Mouse (Mus musculus): ENCODE measurements around the gene H13. TPM values are rescaled to one million over a fixed set of nuclear protein-coding genes. Genes with fewer than 3 reads are reported as not detected.
A peak's percentile ranks its signal among the peaks of the same experiment; 100 is the strongest.
"Not testable (repeated sequence)": the region's sequence is repeated elsewhere in the genome, so short reads cannot be mapped to it uniquely, and the experiment has no call there.

Gene H13
- polyA plus RNA-seq, 1 experiment = 80.5 TPM

DNA sequence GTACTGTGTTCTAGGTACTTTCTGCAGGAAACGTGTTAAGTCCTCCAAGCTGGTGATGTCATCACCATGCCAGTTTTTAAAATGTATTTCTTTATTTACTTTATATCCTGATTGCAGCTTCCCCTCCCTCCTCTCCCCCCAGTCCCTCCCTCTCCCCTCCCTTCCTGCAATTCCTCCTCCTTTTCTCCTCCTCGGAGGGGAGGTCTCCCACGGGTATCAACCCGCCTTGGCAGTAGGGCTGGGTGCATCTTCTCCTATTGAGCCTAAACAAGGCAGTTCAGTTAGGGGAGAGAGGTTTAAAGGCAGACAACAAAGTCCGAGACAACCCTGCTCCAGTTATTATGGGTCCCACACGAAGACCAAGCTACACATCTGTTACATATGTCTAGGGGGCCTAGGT lies 30.4 kb upstream of the H13 start:
- 63% methylated on average over 6 of the region's 6 CpGs for WGBS
- no peak overlapping the region for H3K4me3 ChIP-seq (replicated peaks; ENCODE audit: insufficient read depth, low read depth, low read length)
- no peak for DNase-seq
- no peak overlapping the region for H3K27ac ChIP-seq (ENCODE audit: insufficient read depth, low read length)
- H3K4me1 ChIP-seq (ENCODE audit: control insufficient read depth, insufficient read depth, low read length) = no peaks in the 10 kb centered on the region
- TF ChIP-seq CTCF (IDR thresholded peaks at IDR 0.05; ENCODE audit: borderline replicate concordance, insufficient read depth, low read depth, low read length) = no peak
- no peak for TF ChIP-seq POLR2A (IDR thresholded peaks at IDR 0.05; ENCODE audit: borderline replicate concordance, insufficient read depth, low read length)
- H3K27me3 ChIP-seq (ENCODE audit: control insufficient read depth, insufficient read depth, low read length) = no peaks in the 10 kb centered on the region

DNA sequence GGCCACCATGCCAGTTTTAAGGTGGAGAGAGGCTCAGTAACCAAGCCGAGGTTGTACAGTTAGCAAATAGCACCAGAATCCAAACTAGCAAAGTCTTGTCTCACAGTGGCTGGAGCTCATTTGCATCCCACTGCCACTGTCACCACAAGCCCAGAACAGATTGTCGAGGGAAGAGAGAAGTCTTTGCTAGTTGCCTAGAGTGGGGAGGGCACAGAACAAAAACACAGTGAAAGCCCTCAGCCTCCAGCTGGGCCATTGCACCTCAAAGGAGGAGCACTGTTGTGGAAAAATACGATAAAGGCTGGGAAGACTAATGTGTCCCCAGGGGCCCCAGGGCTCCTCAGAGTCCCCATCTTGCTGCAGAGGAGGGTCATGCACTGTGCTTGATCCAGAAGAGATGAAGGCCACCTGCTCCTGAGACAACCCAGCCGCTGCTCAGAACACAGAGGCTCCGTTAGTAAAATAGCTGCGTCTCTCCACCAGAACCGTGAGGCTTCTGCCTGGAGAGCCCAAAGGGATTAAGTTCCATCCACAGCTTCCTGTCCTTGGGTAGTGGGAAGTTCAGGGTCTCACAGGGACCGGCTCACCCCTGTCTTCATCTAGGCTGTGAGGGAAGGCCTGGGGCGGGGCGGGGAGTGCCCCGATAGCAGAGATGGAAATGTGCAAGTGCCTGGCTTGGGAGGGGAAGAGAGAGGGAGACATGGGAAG lies 29.7 kb upstream of the H13 start:
- DNase-seq = no peak
- Histone ChIP-seq H3K4me3 (replicated peaks; ENCODE audit: insufficient read depth, low read depth, low read length) (no peak overlapping the region), H3K27ac (ENCODE audit: insufficient read depth, low read length) (no peak overlapping the region), H3K27me3 (ENCODE audit: control insufficient read depth, insufficient read depth, low read length) (no peaks in the 10 kb centered on the region), H3K4me1 (ENCODE audit: control insufficient read depth, insufficient read depth, low read length) (no peaks in the 10 kb centered on the region)
- 22% methylated on average over 11 of the region's 11 CpGs for WGBS
- no peak for TF ChIP-seq CTCF (IDR thresholded peaks at IDR 0.05; ENCODE audit: borderline replicate concordance, insufficient read depth, low read depth, low read length)
- no peak for TF ChIP-seq POLR2A (IDR thresholded peaks at IDR 0.05; ENCODE audit: borderline replicate concordance, insufficient read depth, low read length)

DNA sequence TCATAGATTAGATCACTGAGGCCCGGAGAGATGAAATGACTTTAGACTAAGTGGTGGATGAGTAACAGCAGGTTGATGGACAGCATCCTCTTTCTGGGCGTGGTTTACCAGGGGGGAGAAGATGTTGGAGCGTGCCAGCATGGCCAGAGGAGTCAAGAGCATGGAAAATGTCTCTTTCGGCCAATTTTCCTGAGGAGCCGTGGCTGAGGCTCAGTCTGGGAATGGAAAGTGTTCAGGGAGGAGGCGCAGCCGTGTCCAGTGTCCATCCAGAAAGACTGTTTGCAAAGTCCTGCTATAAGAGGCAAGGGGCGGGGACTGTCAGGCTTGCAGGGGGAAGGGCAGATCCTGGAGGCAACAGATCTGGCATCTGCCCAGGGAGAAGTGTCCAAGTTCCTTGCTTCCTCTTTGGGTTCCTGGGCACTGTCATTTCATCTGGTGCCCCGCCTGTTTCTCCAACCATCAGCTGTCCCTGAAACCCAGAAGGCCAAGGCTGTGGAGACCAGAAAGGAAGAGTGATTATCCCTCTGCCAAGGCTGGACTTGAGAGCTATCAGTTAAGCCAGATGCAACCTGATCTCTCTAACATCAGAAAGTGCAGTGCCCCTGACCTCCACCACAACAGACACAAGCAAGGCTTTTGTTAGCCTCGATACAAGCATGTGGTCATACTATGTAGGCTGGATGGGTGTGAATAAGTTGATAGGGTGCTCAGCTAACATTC lies 16.2 kb upstream of the H13 start:
- Histone ChIP-seq H3K4me1 (ENCODE audit: control insufficient read depth, insufficient read depth, low read length) (no peaks in the 10 kb centered on the region), H3K4me3 (replicated peaks; ENCODE audit: insufficient read depth, low read depth, low read length) (no peak overlapping the region), H3K27me3 (ENCODE audit: control insufficient read depth, insufficient read depth, low read length) (no peaks in the 10 kb centered on the region), H3K27ac (ENCODE audit: insufficient read depth, low read length) (no peak overlapping the region)
- peak in 1 of 2 experiments; percentile 6 for DNase-seq
- 32% methylated on average over 10 of the region's 10 CpGs for WGBS
- TF ChIP-seq CTCF (IDR thresholded peaks at IDR 0.05; ENCODE audit: borderline replicate concordance, insufficient read depth, low read depth, low read length) = no peak
- TF ChIP-seq POLR2A (IDR thresholded peaks at IDR 0.05; ENCODE audit: borderline replicate concordance, insufficient read depth, low read length) = no peak

DNA sequence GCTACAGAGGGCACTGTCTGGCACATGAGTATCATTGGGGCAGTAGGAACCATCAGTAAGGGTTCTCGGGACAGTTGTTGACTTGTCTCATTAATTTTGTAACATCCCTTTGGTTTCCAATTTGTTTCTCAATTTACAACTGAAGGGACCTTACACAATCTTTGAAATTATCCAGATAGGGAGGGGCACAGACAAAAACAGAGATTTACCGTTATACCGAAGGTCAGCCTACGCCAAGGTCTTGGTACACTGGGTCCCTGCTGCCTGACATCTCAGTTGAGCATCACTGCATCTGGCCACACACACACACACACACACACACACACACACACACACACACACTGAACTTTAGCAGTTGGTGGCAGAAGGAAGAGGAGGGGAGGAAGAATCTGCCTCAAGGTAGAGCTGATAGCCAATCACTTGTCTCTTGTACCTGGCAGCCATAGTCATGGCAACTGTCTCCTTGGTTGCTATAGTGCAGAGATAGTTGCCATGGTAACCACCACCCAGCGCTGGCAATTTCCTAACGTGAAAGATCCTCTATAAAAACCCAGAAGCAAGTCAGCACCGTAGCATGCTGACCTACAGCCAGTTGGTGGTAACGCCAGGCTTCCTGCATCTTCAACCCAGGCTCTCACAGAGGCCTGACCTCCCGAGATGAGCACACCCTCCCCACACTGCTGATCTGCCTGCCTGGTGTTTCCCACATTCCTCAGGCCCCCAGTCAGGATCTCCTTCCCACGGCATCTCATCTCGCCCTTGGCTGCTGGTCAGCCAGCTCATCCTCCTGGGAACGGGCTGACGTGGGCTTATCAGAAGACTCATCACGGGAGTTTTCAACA lies 15.2 kb upstream of the H13 start:
- 37% methylated on average over 14 of the region's 14 CpGs for whole genome bisulfite sequencing
- DNase-seq = peak in 1 of 2 experiments; percentile 6
- Histone ChIP-seq H3K4me3 (replicated peaks; ENCODE audit: insufficient read depth, low read depth, low read length) (no peak overlapping the region), H3K4me1 (ENCODE audit: control insufficient read depth, insufficient read depth, low read length) (no peaks in the 10 kb centered on the region), H3K27ac (ENCODE audit: insufficient read depth, low read length) (no peak overlapping the region), H3K27me3 (ENCODE audit: control insufficient read depth, insufficient read depth, low read length) (no peaks in the 10 kb centered on the region)
- TF ChIP-seq POLR2A (IDR thresholded peaks at IDR 0.05; ENCODE audit: borderline replicate concordance, insufficient read depth, low read length) (no peak), CTCF (IDR thresholded peaks at IDR 0.05; ENCODE audit: borderline replicate concordance, insufficient read depth, low read depth, low read length) (no peak)

DNA sequence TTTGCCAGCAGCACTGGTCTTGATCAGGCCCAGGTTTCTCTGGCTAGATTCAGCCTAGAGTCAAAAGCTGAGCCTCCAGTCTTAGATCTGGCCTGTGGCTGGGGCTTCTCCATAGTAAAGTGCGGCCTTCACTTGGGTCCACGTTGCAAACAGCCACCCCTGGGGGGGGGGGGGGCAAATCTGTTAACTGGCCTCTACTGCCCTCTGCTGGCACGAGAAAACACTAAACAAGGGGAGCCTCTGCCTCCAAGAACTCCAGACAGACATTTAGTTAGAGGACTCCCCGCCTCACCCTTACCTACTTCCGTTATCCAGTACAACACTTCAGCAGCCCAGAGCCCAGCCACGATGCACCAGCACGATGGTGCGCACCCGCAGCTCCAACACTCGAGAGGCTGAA lies 11.9 kb upstream of the H13 start:
- DNase-seq = no peak
- Histone ChIP-seq H3K27me3 (ENCODE audit: control insufficient read depth, insufficient read depth, low read length) (no peaks in the 10 kb centered on the region), H3K4me3 (replicated peaks; ENCODE audit: insufficient read depth, low read depth, low read length) (no peak overlapping the region), H3K27ac (ENCODE audit: insufficient read depth, low read length) (no peak overlapping the region), H3K4me1 (ENCODE audit: control insufficient read depth, insufficient read depth, low read length) (no peaks in the 10 kb centered on the region)
- TF ChIP-seq POLR2A (IDR thresholded peaks at IDR 0.05; ENCODE audit: borderline replicate concordance, insufficient read depth, low read length) (no peak), CTCF (IDR thresholded peaks at IDR 0.05; ENCODE audit: borderline replicate concordance, insufficient read depth, low read depth, low read length) (no peak)
- 64% methylated on average over 10 of the region's 10 CpGs for WGBS

DNA sequence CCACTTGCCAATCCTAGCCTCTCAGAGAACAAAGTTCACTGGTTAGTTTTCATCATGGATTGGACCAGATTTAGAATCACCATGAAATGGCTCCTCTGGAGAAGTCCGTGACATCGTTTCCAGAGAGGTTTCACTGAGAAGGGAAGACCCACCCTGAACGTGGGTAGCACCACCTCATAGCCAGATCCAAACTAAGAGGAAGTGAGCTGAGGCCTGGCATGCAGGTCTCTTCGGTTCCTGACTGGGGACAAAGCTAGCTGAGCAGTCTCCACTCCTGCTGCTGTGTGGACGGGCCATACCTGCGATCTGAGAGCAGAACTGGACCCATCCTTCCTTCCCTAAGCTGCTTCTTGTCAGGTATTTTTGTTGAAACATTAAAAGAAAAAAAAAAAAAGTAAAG lies 8.1 kb upstream of the H13 start:
- Histone ChIP-seq H3K4me1 (ENCODE audit: control insufficient read depth, insufficient read depth, low read length) (no peaks in the 10 kb centered on the region), H3K4me3 (replicated peaks; ENCODE audit: insufficient read depth, low read depth, low read length) (no peak overlapping the region), H3K27me3 (ENCODE audit: control insufficient read depth, insufficient read depth, low read length) (no peaks in the 10 kb centered on the region), H3K27ac (ENCODE audit: insufficient read depth, low read length) (no peak overlapping the region)
- WGBS = 84% methylated on average over 6 of the region's 6 CpGs
- TF ChIP-seq POLR2A (IDR thresholded peaks at IDR 0.05; ENCODE audit: borderline replicate concordance, insufficient read depth, low read length) = no peak
- no peak for TF ChIP-seq CTCF (IDR thresholded peaks at IDR 0.05; ENCODE audit: borderline replicate concordance, insufficient read depth, low read depth, low read length)
- DNase-seq = no peak

DNA sequence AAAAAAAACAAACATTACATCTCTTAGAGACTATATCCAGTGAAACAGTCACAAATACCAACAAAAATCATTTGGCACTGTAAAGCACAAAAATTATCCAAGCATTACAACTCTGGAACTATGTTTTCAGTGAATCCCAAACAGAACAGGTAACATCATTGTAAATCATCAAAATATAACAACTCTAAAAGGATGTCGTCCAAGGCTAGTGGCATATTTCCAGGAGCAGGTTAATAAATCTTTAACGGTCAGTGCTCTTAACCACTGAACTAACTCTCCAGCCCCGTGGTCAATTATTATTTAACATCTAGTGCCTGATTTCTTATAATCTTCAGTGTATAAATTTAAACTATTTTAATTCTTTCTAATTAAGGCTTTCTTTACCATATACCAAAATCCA lies 3.1 kb upstream of the H13 start:
- H3K27ac ChIP-seq (ENCODE audit: insufficient read depth, low read length); DNase-seq; H3K27me3 ChIP-seq (ENCODE audit: control insufficient read depth, insufficient read depth, low read length); H3K4me3 ChIP-seq (replicated peaks; ENCODE audit: insufficient read depth, low read depth, low read length); H3K4me1 ChIP-seq (ENCODE audit: control insufficient read depth, insufficient read depth, low read length): not testable (repeated sequence)
- 74% methylated on average over 3 of the region's 3 CpGs for WGBS

All from cerebellum, adult 2 months (tissue).